Mouse (Mus musculus) layer of hippocampus, adult 2 months (tissue): Measurements from ENCODE around the gene Map2k7. TPM values are rescaled to one million over a fixed set of nuclear protein-coding genes. Genes with fewer than 3 reads are reported as not detected.
"Not testable (repeated sequence)": the region's sequence is repeated elsewhere in the genome, so short reads cannot be mapped to it uniquely, and the experiment has no call there.

Source experiments
- DNase-seq, 2 experiments: peaks; one replicate each; pipeline ENCODE4 v3.0.0; 2022; ENCODE audit warnings: low spot score in 2 of 2
- H3K27ac ChIP-seq: fragments of 200-600 bp; 2 replicates; pipeline ENCODE4 v1.8.1; 2022
- H3K4me3 ChIP-seq: fragments of 200-600 bp; 2 replicates; pipeline ENCODE4 v1.8.1; 2022; ENCODE audit warnings: mild to moderate bottlenecking
- CTCF ChIP-seq: fragments of 200-600 bp; conservative IDR thresholded peaks from 2 replicates; pipeline ENCODE4 v1.8.1; 2022; ENCODE audit warnings: antibody characterized with exemption, mild to moderate bottlenecking, moderate library complexity
- total RNA-seq, 2 experiments: library from RNA; stranded (reverse); gene quantifications; 2 replicates each; pipeline ENCODE4 v1.2.3; 2021

Gene Map2k7
- total RNA-seq, 2 experiments from 2014 or later = 98.4 to 106 TPM

DNA sequence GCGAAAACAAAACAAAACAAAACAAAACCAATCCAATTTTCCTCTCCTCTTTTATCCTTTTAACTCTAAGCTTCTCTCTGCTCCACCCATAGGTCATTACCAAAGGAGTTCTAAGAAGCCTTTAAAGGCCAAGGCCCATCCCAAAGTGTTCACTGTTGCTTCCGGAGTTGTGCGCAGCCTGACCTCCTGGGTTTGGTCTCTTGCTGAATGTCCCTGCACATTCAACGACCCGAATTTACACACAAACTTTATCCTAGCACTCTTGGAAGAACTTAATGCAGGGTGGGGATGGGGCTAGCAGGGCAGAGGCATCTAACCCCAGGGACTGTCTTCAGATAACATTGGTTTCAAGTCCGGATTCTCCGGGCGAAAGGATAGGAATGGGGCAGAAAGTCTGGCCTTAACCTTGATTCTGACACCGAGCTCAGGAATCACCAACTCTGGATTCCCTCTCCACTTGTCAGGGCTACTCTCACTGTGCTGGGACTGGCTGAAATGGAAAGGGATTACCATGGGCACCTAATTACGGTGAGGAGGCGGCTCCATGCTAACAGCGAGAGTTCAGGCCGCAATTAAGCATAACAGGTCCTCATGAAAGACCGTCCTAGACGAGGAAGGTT is 616 bp upstream of the Map2k7 start:
- Histone ChIP-seq H3K4me3 (peak overlapping the region; percentile 92), H3K27ac (peak overlapping the region; percentile 94)
- no peak for TF ChIP-seq CTCF
- no peak for DNase-seq

DNA sequence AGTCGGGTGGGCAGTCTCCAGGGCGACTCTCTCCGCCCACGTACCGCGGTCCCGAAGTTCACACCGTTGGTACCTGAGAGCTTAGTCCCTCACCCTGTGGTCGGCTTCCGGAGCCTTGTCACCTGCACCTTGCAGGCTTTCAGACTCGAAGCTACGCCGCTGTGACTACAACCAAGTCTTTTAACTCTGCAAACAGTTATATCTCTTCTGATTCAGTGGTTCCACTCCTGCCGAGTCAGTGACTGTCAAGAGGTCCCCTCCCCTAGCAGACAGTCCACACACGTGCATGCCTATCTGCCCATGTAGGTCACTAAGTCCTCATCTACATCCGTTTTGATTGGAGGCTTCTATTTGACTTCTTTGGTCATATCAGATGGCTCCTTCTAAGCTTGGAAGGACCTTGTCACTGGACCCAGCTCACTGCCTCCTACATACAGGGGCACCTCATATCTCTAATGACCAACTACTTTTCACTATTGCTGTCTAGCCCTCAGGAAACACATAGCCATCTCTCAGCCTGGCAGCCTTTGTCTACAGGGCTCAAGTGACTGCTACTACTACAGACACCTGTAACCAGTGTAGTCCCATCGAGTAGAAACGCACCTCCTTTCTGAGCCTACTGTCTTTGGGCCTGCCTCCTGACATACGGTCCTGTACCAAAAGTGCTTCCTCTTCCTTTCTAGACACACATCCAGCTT is 802 bp downstream of the Map2k7 start:
- TF ChIP-seq CTCF = no peak
- peak overlapping the region; percentile 94 for H3K27ac ChIP-seq
- no peak for DNase-seq
- H3K4me3 ChIP-seq = peak overlapping the region; percentile 92

- no peak overlapping the region for H3K27ac ChIP-seq
- no peak overlapping the region for H3K4me3 ChIP-seq
- DNase-seq = no peak
- TF ChIP-seq CTCF = no peak
Observed at GRCm38 (mm10) chr8:4245061-4245460, 6.5 kb downstream of the Map2k7 start.

- no peak for DNase-seq
- Histone ChIP-seq H3K4me3 (no peak overlapping the region), H3K27ac (no peak overlapping the region)
- no peak for TF ChIP-seq CTCF
Observed at GRCm38 (mm10) chr8:4245737-4246136, 7.2 kb downstream of the Map2k7 start.

- no peak for TF ChIP-seq CTCF
- no peak overlapping the region for H3K4me3 ChIP-seq
- DNase-seq = no peak
- no peak overlapping the region for H3K27ac ChIP-seq
Observed at GRCm38 (mm10) chr8:4247241-4247640, 8.7 kb downstream of the Map2k7 start.

- DNase-seq = no peak
- Histone ChIP-seq H3K27ac (peak within 1 kb of the TSS; percentile 43; the same call in 1 of the 2 replicates), H3K4me3 (no peak within 1 kb of the TSS)
- no peak for TF ChIP-seq CTCF
Observed at GRCm38 (mm10) chr8:4247951-4248540, 9.5 kb downstream of the Map2k7 start, which contains the start of gene Tgfbr3l. Gene Tgfbr3l (plus strand): TSS chr8:4248214.

DNA sequence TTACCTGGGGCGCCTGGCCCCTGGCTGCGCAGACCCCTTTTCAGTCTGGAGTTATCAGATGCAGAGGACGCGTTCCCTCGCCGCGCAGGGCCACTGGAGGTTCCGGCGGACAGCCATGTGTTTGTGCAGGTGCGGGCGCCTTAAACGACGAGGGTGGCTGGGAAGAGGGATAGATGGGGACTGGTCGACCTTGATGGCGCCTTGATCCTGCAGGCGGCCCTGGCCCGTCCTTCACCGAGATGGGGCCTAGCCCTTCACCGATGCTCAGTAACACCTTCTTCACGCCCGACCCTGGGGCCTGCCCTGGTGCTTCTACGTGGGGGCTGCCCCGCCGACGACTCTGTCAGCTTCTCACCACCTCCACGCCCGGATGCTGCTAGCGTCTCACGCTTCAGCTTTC is 10.7 kb downstream of the Map2k7 start:
- Histone ChIP-seq H3K4me3 (no peak overlapping the region), H3K27ac (peak overlapping the region; percentile 43; the same call in 1 of the 2 replicates)
- no peak for TF ChIP-seq CTCF
- no peak for DNase-seq

DNA sequence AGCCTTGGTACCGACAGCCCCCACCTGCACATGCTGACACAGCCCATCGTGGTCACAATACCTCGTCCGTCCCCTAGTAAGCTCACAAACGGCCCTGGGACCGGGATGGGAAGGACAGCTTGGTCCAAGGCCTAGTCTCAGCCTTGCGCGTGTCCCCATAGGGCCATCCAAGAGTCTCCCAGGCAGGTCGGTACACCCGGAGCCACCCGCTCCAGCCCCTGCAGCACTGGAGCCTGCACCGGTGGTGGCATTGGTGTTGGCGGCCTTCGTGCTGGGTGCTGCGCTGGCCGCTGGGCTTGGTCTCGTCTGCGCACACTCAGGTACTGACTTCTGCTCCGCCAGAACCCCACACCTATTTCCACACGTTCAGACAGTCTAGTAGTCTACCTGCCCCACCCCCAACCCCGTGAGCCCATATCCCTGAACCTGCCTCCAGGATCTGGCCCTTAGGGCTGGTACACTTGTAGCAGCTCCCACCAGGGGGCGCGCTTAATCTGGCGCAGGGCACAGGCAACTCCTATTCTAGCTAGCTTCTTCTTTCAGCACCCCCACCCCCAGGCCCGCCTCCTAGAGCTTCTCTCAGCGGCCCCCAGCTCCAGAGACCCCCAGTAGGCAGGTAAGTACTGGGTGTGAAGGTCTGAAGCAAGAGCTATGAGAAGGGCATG is 11.9 kb downstream of the Map2k7 start:
- TF ChIP-seq CTCF = peak; percentile 97
- Histone ChIP-seq H3K4me3 (no peak overlapping the region), H3K27ac (no peak overlapping the region)
- DNase-seq = peak; percentile 86 to 91

DNA sequence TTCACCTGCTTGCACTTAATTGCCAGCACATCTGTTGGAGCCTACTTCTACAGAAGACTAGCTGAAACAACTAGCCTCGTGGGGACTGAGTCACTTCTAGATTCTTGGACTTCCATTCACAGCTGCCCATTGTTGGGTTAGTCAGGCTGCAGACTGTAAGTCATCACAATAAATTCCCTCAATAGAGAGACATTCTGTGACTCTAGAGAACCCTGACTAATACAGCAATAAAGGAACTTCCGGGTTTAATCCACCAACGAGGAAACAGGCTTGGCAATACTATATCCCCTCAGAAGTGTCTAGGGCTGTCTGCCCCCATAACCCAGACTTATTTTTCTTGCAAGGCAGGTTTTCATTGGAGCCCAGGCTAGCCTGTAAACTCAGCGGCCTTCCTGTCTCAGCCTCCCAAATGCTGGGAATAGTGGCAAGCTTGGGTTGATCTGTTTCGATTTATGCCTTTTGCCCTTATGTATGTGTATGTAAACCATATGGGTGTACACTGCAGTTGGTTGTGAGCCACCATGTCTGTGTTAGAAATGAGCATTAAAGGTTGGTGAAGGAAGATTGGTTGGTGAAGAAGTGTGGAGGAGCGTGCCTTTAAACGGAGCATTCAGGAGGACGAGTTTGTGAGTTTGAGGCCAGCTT is 13.7 kb downstream of the Map2k7 start:
- peak overlapping the region; percentile 95 for H3K4me3 ChIP-seq
- no peak for TF ChIP-seq CTCF
- DNase-seq = no peak
- H3K27ac ChIP-seq = peak overlapping the region; percentile 97

DNA sequence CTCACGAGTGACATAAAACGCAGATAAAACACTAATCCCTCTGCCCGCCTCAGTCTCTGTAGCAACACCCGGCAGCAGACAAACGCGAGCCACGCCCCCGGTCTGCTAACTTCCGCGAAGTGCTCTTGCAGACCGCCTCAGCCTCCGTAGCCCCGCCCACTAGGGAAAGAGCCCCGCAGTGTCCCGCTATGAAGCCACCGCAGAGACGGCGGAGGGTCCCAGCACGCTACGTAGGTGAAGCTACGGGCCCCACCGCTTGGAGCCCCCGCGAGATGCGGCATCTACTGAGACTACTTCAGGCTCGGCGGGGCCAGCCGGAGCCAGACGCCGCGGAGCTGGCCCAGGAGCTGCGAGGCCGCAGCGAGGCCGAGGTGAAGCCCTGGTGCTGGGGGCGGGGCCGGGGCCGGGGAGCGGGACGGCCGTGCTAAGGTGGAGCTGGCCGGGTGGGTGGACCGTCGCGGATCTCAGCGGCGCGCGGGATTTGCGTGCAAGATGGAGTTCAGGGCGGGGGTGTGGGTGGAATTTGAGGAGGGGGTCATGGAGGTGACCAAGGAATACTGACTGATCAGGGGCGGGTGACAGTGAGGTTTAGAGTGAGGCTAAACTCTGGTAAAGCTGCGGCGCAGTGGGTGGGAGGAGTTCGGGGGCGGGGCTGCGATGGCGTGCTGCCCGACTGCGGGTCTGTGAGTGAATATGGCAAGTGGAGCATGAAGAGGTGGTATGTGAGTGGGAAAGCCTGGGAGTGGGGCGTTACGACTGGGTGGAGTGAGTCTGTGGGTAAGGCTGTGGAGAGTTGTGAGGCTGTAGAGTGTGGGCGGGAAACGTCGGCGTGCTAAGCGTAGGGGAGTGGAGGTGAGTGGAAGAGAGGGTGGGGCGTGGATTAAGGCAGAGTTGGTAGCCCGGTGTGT is 14.6 kb downstream of the Map2k7 start, which contains the start of gene Snapc2:
Gene Snapc2, plus strand, starts transcription at position 147 of the 908 bp plus-strand sequence.
- peak within 1 kb of the TSS; percentile 97 for H3K27ac ChIP-seq
- DNase-seq = peak; percentile 94
- no peak for TF ChIP-seq CTCF
- peak within 1 kb of the TSS; percentile 95 for H3K4me3 ChIP-seq

- peak; percentile 72 for TF ChIP-seq CTCF
- DNase-seq = peak; percentile 64 to 65
- Histone ChIP-seq H3K4me3 (peak overlapping the region; percentile 95), H3K27ac (peak overlapping the region; percentile 97)
Observed at GRCm38 (mm10) chr8:4254001-4254400, 15.5 kb downstream of the Map2k7 start.

GRCm38 (mm10) chr8:4255471-4255870 is 16.9 kb downstream of the Map2k7 start:
- H3K27ac ChIP-seq = peak overlapping the region; percentile 97
- not testable (repeated sequence) for H3K4me3 ChIP-seq, DNase-seq
